Mouse (Mus musculus) WW6 (cell line): ENCODE data around the gene Cir1.

Experiments used
- DNase-seq: peaks from one replicate; pipeline ENCODE4 v3.0.0-alpha.2; 2013; ENCODE audit warnings: low read depth, low spot score

Cir1 gene

GRCm38 (mm10) chr2:73301979-73302378 is 10.5 kb downstream of the Cir1 start:
- no peak for DNase-seq

GRCm38 (mm10) chr2:73298841-73299240 is 13.7 kb downstream of the Cir1 start:
- no peak for DNase-seq

- no peak for DNase-seq
Observed at GRCm38 (mm10) chr2:73298154-73298553, 14.3 kb downstream of the Cir1 start.

GRCm38 (mm10) chr2:73295023-73295422 is 17.5 kb downstream of the Cir1 start:
- no peak for DNase-seq

- no peak for DNase-seq
Observed at GRCm38 (mm10) chr2:73291130-73291529, 21.4 kb downstream of the Cir1 start.

- no peak for DNase-seq
Observed at GRCm38 (mm10) chr2:73285630-73286029, 26.9 kb downstream of the Cir1 start.

- DNase-seq = no peak
Observed at GRCm38 (mm10) chr2:73281707-73282106, 30.8 kb downstream of the Cir1 start.

GRCm38 (mm10) chr2:73281048-73281661 is 31.3 kb downstream of the Cir1 start:
- DNase-seq = no peak

- DNase-seq = no peak
Observed at GRCm38 (mm10) chr2:73280356-73281047, 32.0 kb downstream of the Cir1 start.

GRCm38 (mm10) chr2:73279271-73280038 is 33.0 kb downstream of the Cir1 start:
- no peak for DNase-seq

GRCm38 (mm10) chr2:73278869-73279268 is 33.6 kb downstream of the Cir1 start:
- DNase-seq = no peak

- no peak for DNase-seq
Observed at GRCm38 (mm10) chr2:73278131-73278854, 34.2 kb downstream of the Cir1 start.

GRCm38 (mm10) chr2:73277709-73278075 is 34.8 kb downstream of the Cir1 start:
- no peak for DNase-seq

GRCm38 (mm10) chr2:73277021-73277708 is 35.3 kb downstream of the Cir1 start:
- DNase-seq = no peak

GRCm38 (mm10) chr2:73276141-73276571 is 36.3 kb downstream of the Cir1 start:
- DNase-seq = no peak

GRCm38 (mm10) chr2:73275261-73276040 is 37.0 kb downstream of the Cir1 start:
- DNase-seq = no peak

GRCm38 (mm10) chr2:73274119-73274920 is 38.2 kb downstream of the Cir1 start:
- DNase-seq = no peak

GRCm38 (mm10) chr2:73273249-73274118 is 39.0 kb downstream of the Cir1 start:
- no peak for DNase-seq
